In genomic region chr7:121020277-121020676, GRCm38 (mm10) we compare ENCODE assay signal across 11 mouse cellular contexts. TPM values are rescaled to one million over a fixed set of nuclear protein-coding genes. Genes with fewer than 3 reads are reported as not detected.
A peak's percentile ranks its signal among the peaks of the same experiment; 100 is the strongest.
DNase-seq lines count a peak whose midpoint lies in the region; TF ChIP-seq lines count a peak whose summit lies in the region.
"Had no signal": no experiment of that assay in that cellular context is flagged by ENCODE, and none has a peak within 500 bp of the region (broad histone marks: within the 10 kb centered on the region; RNA-seq: fewer than 3 reads in every experiment).

No protein-coding gene starts in this region.

- no peak overlapping the region for H3K9ac ChIP-seq in liver, adult 2 months (ENCODE audit: low read depth, low read length)
- H3K9ac ChIP-seq: forebrain, embryonic 13.5 days; lung, embryonic 15.5 days had no signal

- no peaks in the 10 kb centered on the region for H3K27me3 ChIP-seq in liver, adult 2 months (ENCODE audit: control insufficient read depth, insufficient read depth, low read length)

- no peak overlapping the region for H3K4me3 ChIP-seq in liver, adult 2 months (ENCODE audit: insufficient read depth, low read depth, low read length)
- H3K4me3 ChIP-seq: forebrain, embryonic 13.5 days; lung, embryonic 15.5 days had no signal

- no peak for TF ChIP-seq POLR2A in liver, adult 2 months (IDR thresholded peaks at IDR 0.05; ENCODE audit: extremely low read depth, insufficient read depth, low read length)

- peak; percentile 76 for TF ChIP-seq CTCF in liver, adult 2 months (IDR thresholded peaks at IDR 0.05; ENCODE audit: low read depth, low read length)

- WGBS in liver, adult 2 months = 30% methylated on average over 8 of the region's 8 CpGs

- no peaks in the 10 kb centered on the region for H3K79me2 ChIP-seq in liver, adult 2 months (ENCODE audit: control insufficient read depth, insufficient read depth, low read length)

- H3K4me1 ChIP-seq in liver, adult 2 months (ENCODE audit: control insufficient read depth, insufficient read depth, low read length) = no peaks in the 10 kb centered on the region
- H3K4me1 ChIP-seq: forebrain, embryonic 13.5 days; lung, embryonic 15.5 days had no signal

- DNase-seq in adrenal gland, postnatal 14 days = peak; percentile 32
- no peak for DNase-seq in adrenal gland, adult 8-10 months
- no peak for DNase-seq in liver, adult 2 months (ENCODE audit: extremely low read depth, low read depth, low spot score)
- DNase-seq in liver = no peak
- DNase-seq in induced T-regulatory cell, adult 2 months (ENCODE audit: low read depth) = peak; percentile 22
- peak; percentile 22 for DNase-seq in telencephalon, adult 2 months (ENCODE audit: low read depth, low spot score)
- DNase-seq in layer of hippocampus, postnatal 25 days (ENCODE audit: extremely low spot score in 1 of 2, low spot score in 1 of 2) = no peak
- no peak for DNase-seq in layer of hippocampus, adult 9-10 months (ENCODE audit: low spot score)

- H3K36me3 ChIP-seq in liver, adult 2 months (ENCODE audit: control insufficient read depth, insufficient read depth, low read length) = no peaks in the 10 kb centered on the region
- H3K36me3 ChIP-seq: lung, embryonic 15.5 days had no signal

- H3K27ac ChIP-seq in liver, adult 2 months (replicated peaks; ENCODE audit: insufficient read depth, low read depth, low read length) = no peak overlapping the region
- H3K27ac ChIP-seq: forebrain, embryonic 13.5 days; lung, embryonic 15.5 days had no signal

RNA-seq across cellular contexts. Expression of gene Mettl9, which starts 14.0 kb away (rescaled TPM):
- total RNA-seq in adrenal gland, postnatal 14 days (2021) = 104 TPM in 2 replicates
- total RNA-seq in adrenal gland, adult 8-10 months (2022) = 100 to 1,000 TPM; 104 to 126 (median 113) TPM
- total RNA-seq in liver, adult 2 months (2014; rRNA removed) = 37.9 and 41.4 TPM in 2 replicates
- polyA plus RNA-seq in liver, adult 2 months (2012; rRNA removed) = 13.8 and 18.8 TPM in 2 replicates
- total RNA-seq in layer of hippocampus, postnatal 25 days (2021) = 10 to 100 TPM; 77.1 to 81.2 TPM

RNA-seq across cellular contexts. Expression of gene Mfsd13b, which starts 38.0 kb away (rescaled TPM):
- not detected in 2 replicates for total RNA-seq in adrenal gland, postnatal 14 days (2021)
- under 1 TPM in 2 of 4 experiments, not detected in 2; 0.15 to 0.49 TPM for total RNA-seq in adrenal gland, adult 8-10 months (2022)
- total RNA-seq in liver, adult 2 months (2014; rRNA removed) = not detected in 2 replicates
- not detected in 2 replicates for polyA plus RNA-seq in liver, adult 2 months (2012; rRNA removed)
- 1 to 10 TPM in 1 of 2 experiments, under 1 TPM in 1; 0.68 to 1.1 TPM for total RNA-seq in layer of hippocampus, postnatal 25 days (2021)
- polyA plus RNA-seq: hindbrain, embryonic 16.5 days had no signal

RNA-seq across cellular contexts. Expression of gene Cdr2, which starts 38.2 kb away (rescaled TPM):
- 14.2 and 16.3 TPM in 2 replicates for total RNA-seq in adrenal gland, postnatal 14 days (2021)
- 10 to 100 TPM in 1 of 4 experiments, 1 to 10 TPM in 3; 4.9 to 13.0 (median 7.0) TPM for total RNA-seq in adrenal gland, adult 8-10 months (2022)
- total RNA-seq in liver, adult 2 months (2014; rRNA removed) = 0.74 and 0.87 TPM in 2 replicates
- polyA plus RNA-seq in liver, adult 2 months (2012; rRNA removed) = 0.45 and 0.49 TPM in 2 replicates
- 1 to 10 TPM; 2.9 to 4.5 TPM for total RNA-seq in layer of hippocampus, postnatal 25 days (2021)

RNA-seq across cellular contexts. Expression of gene Igsf6, which starts 54.1 kb away (rescaled TPM):
- total RNA-seq in adrenal gland, postnatal 14 days (2021) = 1.2 and 2.3 TPM in 2 replicates
- total RNA-seq in adrenal gland, adult 8-10 months (2022) = 1 to 10 TPM; 2.0 to 4.3 (median 3.8) TPM
- 3.2 and 4.0 TPM in 2 replicates for total RNA-seq in liver, adult 2 months (2014; rRNA removed)
- polyA plus RNA-seq in liver, adult 2 months (2012; rRNA removed) = 0.41 and 0.82 TPM in 2 replicates
- under 1 TPM; 0.27 to 0.33 TPM for total RNA-seq in layer of hippocampus, postnatal 25 days (2021)

Comparison
In these comparisons a context has a peak if more than half of its experiments do, and no peak if none do; other contexts are left out.
1. DNase-seq: peak in adrenal gland, postnatal 14 days (single experiment), induced T-regulatory cell, adult 2 months (single experiment) and telencephalon, adult 2 months (single experiment); none in adrenal gland, adult 8-10 months (single experiment), liver, adult 2 months (single experiment), liver (single experiment), layer of hippocampus, postnatal 25 days (0 of 2) and layer of hippocampus, adult 9-10 months (single experiment).